Mouse (Mus musculus) E14TG2a.4 (cell line): ENCODE results near the gene Gm11983.
A peak's percentile ranks its signal among the peaks of the same experiment; 100 is the strongest.

Experiments used
- CTCF ChIP-seq: conservative IDR thresholded peaks from 2 replicates; pipeline ENCODE4 v1.5.1; 2014; ENCODE audit warnings: low read length
- POU5F1 ChIP-seq: IDR thresholded peaks from 2 replicates; pipeline ENCODE4 v1.6.1; 2014; ENCODE audit warnings: low read length, borderline replicate concordance

DNA sequence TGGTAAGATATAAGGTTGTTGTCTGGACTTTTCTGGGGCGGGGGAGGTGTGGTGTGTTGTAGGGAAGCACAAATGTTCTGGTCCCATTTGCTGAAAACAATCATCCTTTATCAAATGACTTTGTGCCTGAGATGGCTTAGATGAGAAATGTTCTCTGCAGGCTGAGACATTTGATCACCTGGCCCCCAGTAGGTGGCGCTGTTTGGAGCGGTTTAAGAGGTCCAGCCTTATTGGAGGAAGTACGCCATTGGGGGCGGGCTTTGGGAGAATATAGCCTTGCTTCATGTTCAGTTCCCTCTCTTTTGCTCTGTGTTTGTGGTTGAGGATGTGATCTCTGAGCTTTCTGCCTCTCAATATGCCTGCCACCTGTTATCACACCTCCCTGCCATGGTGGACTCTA, 44.2 kb upstream of the Gm11983 start:
- TF ChIP-seq CTCF (peak; percentile 54), POU5F1 (no peak)
